Mouse (Mus musculus) cortical plate, adult 2 months (tissue): ENCODE measurements at regions not wholly inside any gene's neighbourhood (a gene's known extent, or its start where the extent isn't known, plus 50 kb on each side); places are given as distances from the start of the nearest gene placed in this dataset.

Experiments used
- CTCF ChIP-seq: fragments of 200-500 bp; IDR thresholded peaks from 2 replicates; pipeline ENCODE4 v1.5.1; 2011; ENCODE audit warnings: mild to moderate bottlenecking, control low read depth, low read length; ENCODE audit not compliant: insufficient read depth; ENCODE audit errors: extremely low read depth
- POLR2A ChIP-seq: fragments of 200-500 bp; IDR thresholded peaks from 2 replicates; pipeline ENCODE4 v1.6.1; 2011; ENCODE audit warnings: mild to moderate bottlenecking, low read length, control low read depth; ENCODE audit not compliant: insufficient read depth; ENCODE audit errors: extremely low read depth

DNA sequence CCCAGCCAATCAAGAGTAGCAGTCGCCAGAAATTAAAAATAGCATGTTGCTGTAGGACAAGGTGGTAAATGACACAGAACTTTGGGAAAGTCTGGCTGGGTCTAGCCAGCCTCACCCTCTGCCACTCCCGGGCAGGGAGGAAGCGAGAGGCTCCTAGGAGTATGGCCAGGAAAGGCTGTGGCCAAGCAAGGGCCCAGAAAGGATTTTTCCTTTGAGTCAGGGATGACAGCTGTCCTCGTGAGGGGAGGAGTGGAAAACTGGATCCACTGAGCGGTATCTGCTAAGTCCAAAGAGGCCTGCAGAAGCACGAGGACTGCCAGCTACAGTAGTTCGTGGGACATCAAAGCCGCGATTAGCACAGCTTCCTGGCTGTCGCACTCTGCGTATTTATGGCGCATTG is 87.2 kb upstream of the Pabpc6 start:
- no peak for TF ChIP-seq CTCF
- no peak for TF ChIP-seq POLR2A
